Mouse (Mus musculus) hindbrain, embryonic 12.5 days (tissue): ENCODE data around the gene Trp73. TPM values are rescaled to one million over a fixed set of nuclear protein-coding genes. Genes with fewer than 3 reads are reported as not detected.
A peak's percentile ranks its signal among the peaks of the same experiment; 100 is the strongest.

Experiments used
- ATAC-seq: fragments of 200-750 bp; cut with Nextera tagmentation; 2 replicates; pipeline ENCODE4 v1.8.0; 2017; ENCODE audit warnings: moderate TSS enrichment; ENCODE audit not compliant: low FRiP score
- H3K27ac ChIP-seq: fragments of 300-500 bp; sonication (generic); 2 replicates; pipeline ENCODE4 v1.5.1; 2016; ENCODE audit warnings: mild to moderate bottlenecking
- H3K27me3 ChIP-seq: fragments of 300-500 bp; sonication (generic); 2 replicates; pipeline ENCODE4 v1.6.1; 2016; ENCODE audit warnings: mild to moderate bottlenecking
- H3K36me3 ChIP-seq: fragments of 300-500 bp; sonication (generic); 2 replicates; pipeline ENCODE4 v1.6.1; 2016; ENCODE audit warnings: mild to moderate bottlenecking
- H3K4me1 ChIP-seq: fragments of 300-500 bp; sonication (generic); 2 replicates; pipeline ENCODE4 v1.6.1; 2016
- H3K4me2 ChIP-seq: fragments of 300-500 bp; sonication (generic); replicated peaks from 2 replicates; pipeline ENCODE4 v1.6.1; 2016; ENCODE audit warnings: mild to moderate bottlenecking
- H3K4me3 ChIP-seq: fragments of 300-500 bp; sonication (generic); 2 replicates; pipeline ENCODE4 v1.5.1; 2016; ENCODE audit warnings: mild to moderate bottlenecking
- H3K9ac ChIP-seq: fragments of 300-500 bp; sonication (generic); 2 replicates; pipeline ENCODE4 v1.6.1; 2016; ENCODE audit warnings: mild to moderate bottlenecking, moderate library complexity
- H3K9me3 ChIP-seq: fragments of 300-500 bp; sonication (generic); replicated peaks from 2 replicates; pipeline ENCODE4 v1.6.1; 2016; ENCODE audit warnings: mild to moderate bottlenecking
- WGBS: fragments of 180-500 bp; shearing (Covaris S2); methylation state at CpG from one replicate; pipeline ENCODE4 v1.1.7; 2016; 5-methylcytosine and 5-hydroxymethylcytosine counted together
- polyA plus RNA-seq: library from polyadenylated mRNA; unstranded; fragments of >200 nt; fragmentation: Nextera tagmentation; extraction: Ambion mirVana; gene quantifications from 2 replicates; pipeline ENCODE4 v1.2.1, GENCODE M21; 2016

Gene Trp73
- polyA plus RNA-seq, 1 experiment from 2014 or later, result 1.7 TPM

GRCm38 (mm10) chr4:154119208-154119607, 20.8 kb downstream of the Trp73 start:
- Histone ChIP-seq H3K9me3 (no peaks in the 10 kb centered on the region), H3K4me2 (no peak overlapping the region), H3K4me1 (no peaks in the 10 kb centered on the region), H3K9ac (no peak overlapping the region), H3K4me3 (no peak overlapping the region), H3K36me3 (no peaks in the 10 kb centered on the region), H3K27ac (no peak overlapping the region), H3K27me3 (peaks cover 8% of the 10 kb centered on the region; the same call in 1 of the 2 replicates)
- 80% methylated on average over 9 of the region's 9 CpGs for WGBS
- ATAC-seq, result no peak

- H3K9ac ChIP-seq, result no peak overlapping the region
- no peak overlapping the region for H3K4me2 ChIP-seq
- no peaks in the 10 kb centered on the region for H3K36me3 ChIP-seq
- H3K9me3 ChIP-seq, result no peaks in the 10 kb centered on the region
- H3K27me3 ChIP-seq, result peaks cover 8% of the 10 kb centered on the region; the same call in 1 of the 2 replicates
- no peaks in the 10 kb centered on the region for H3K4me1 ChIP-seq
- ATAC-seq, result no peak
- no peak overlapping the region for H3K27ac ChIP-seq
- 65% methylated on average over 9 of the region's 9 CpGs for WGBS
- no peak overlapping the region for H3K4me3 ChIP-seq
These were observed 21.2 kb downstream of the Trp73 start for GRCm38 (mm10) chr4:154118782-154119181.

- no peak for ATAC-seq
- 45% methylated on average over 7 of the region's 7 CpGs for WGBS
- Histone ChIP-seq H3K9me3 (no peaks in the 10 kb centered on the region), H3K9ac (no peak overlapping the region), H3K36me3 (no peaks in the 10 kb centered on the region), H3K4me1 (no peaks in the 10 kb centered on the region), H3K27me3 (no peaks in the 10 kb centered on the region), H3K27ac (no peak overlapping the region), H3K4me3 (no peak overlapping the region), H3K4me2 (no peak overlapping the region)
These were observed 23.6 kb downstream of the Trp73 start for GRCm38 (mm10) chr4:154116421-154116820.

- Histone ChIP-seq H3K27me3 (peaks cover 22% of the 10 kb centered on the region; the same call in 1 of the 2 replicates), H3K4me1 (peaks cover 5% of the 10 kb centered on the region), H3K9me3 (no peaks in the 10 kb centered on the region), H3K27ac (no peak overlapping the region), H3K4me3 (no peak overlapping the region), H3K4me2 (no peak overlapping the region), H3K9ac (no peak overlapping the region), H3K36me3 (no peaks in the 10 kb centered on the region)
- 82% methylated on average over 11 of the region's 11 CpGs for WGBS
- ATAC-seq, result no peak
These were observed 30.2 kb downstream of the Trp73 start for GRCm38 (mm10) chr4:154109850-154110243.

GRCm38 (mm10) chr4:154109216-154109849, 30.7 kb downstream of the Trp73 start:
- Histone ChIP-seq H3K9me3 (no peaks in the 10 kb centered on the region), H3K36me3 (no peaks in the 10 kb centered on the region), H3K4me3 (no peak overlapping the region), H3K27ac (no peak overlapping the region), H3K4me2 (no peak overlapping the region), H3K27me3 (peaks cover 28% of the 10 kb centered on the region; the same call in 1 of the 2 replicates), H3K9ac (no peak overlapping the region), H3K4me1 (peaks cover 5% of the 10 kb centered on the region)
- no peak for ATAC-seq
- 64% methylated on average over 18 of the region's 18 CpGs for WGBS

- Histone ChIP-seq H3K9ac (no peak overlapping the region), H3K4me1 (peaks cover 5% of the 10 kb centered on the region), H3K9me3 (no peaks in the 10 kb centered on the region), H3K4me3 (no peak overlapping the region), H3K36me3 (no peaks in the 10 kb centered on the region), H3K4me2 (no peak overlapping the region), H3K27me3 (peaks cover 48% of the 10 kb centered on the region), H3K27ac (no peak overlapping the region)
- WGBS, result 78% methylated on average over 13 of the region's 13 CpGs
- no peak for ATAC-seq
These were observed 33.4 kb downstream of the Trp73 start for GRCm38 (mm10) chr4:154106497-154107061.

- 27% methylated on average over 20 of the region's 20 CpGs for WGBS
- Histone ChIP-seq H3K27ac (no peak overlapping the region), H3K4me3 (no peak overlapping the region; the same call in 1 of the 2 replicates), H3K9ac (no peak overlapping the region), H3K36me3 (no peaks in the 10 kb centered on the region), H3K9me3 (no peaks in the 10 kb centered on the region), H3K4me2 (peak overlapping the region; percentile 35), H3K27me3 (peaks cover 58% of the 10 kb centered on the region), H3K4me1 (peaks cover 5% of the 10 kb centered on the region)
- ATAC-seq, result peak; percentile 54; the same call in 1 of the 2 replicates
These were observed 34.5 kb downstream of the Trp73 start for GRCm38 (mm10) chr4:154105381-154106001.

- H3K9ac ChIP-seq, result no peak overlapping the region
- no peak for ATAC-seq
- peaks cover 60% of the 10 kb centered on the region for H3K27me3 ChIP-seq
- H3K27ac ChIP-seq, result no peak overlapping the region
- H3K9me3 ChIP-seq, result no peaks in the 10 kb centered on the region
- no peak overlapping the region for H3K4me3 ChIP-seq
- no peaks in the 10 kb centered on the region for H3K36me3 ChIP-seq
- H3K4me2 ChIP-seq, result no peak overlapping the region
- whole genome bisulfite sequencing, result 89% methylated on average over 10 of the region's 10 CpGs
- peaks cover 8% of the 10 kb centered on the region for H3K4me1 ChIP-seq
These were observed 36.1 kb downstream of the Trp73 start for GRCm38 (mm10) chr4:154103912-154104311.

GRCm38 (mm10) chr4:154103386-154103785, 36.6 kb downstream of the Trp73 start:
- peaks cover 60% of the 10 kb centered on the region for H3K27me3 ChIP-seq
- peaks cover 8% of the 10 kb centered on the region for H3K4me1 ChIP-seq
- 80% methylated on average over 8 of the region's 8 CpGs for WGBS
- no peak overlapping the region for H3K9ac ChIP-seq
- H3K36me3 ChIP-seq, result no peaks in the 10 kb centered on the region
- no peak for ATAC-seq
- no peaks in the 10 kb centered on the region for H3K9me3 ChIP-seq
- H3K27ac ChIP-seq, result no peak overlapping the region
- no peak overlapping the region for H3K4me2 ChIP-seq
- H3K4me3 ChIP-seq, result no peak overlapping the region

- peaks cover 52% of the 10 kb centered on the region for H3K27me3 ChIP-seq
- H3K36me3 ChIP-seq, result no peaks in the 10 kb centered on the region
- no peak overlapping the region for H3K27ac ChIP-seq
- no peak for ATAC-seq
- H3K9ac ChIP-seq, result no peak overlapping the region
- WGBS, result 52% methylated on average over 7 of the region's 7 CpGs
- H3K4me1 ChIP-seq, result peaks cover 9% of the 10 kb centered on the region; the same call in 1 of the 2 replicates
- no peak overlapping the region for H3K4me3 ChIP-seq
- no peak overlapping the region for H3K4me2 ChIP-seq
- H3K9me3 ChIP-seq, result no peaks in the 10 kb centered on the region
These were observed 40.6 kb downstream of the Trp73 start for GRCm38 (mm10) chr4:154099361-154099760.

- H3K9ac ChIP-seq, result no peak overlapping the region
- peaks cover 27% of the 10 kb centered on the region for H3K27me3 ChIP-seq
- no peak for ATAC-seq
- no peak overlapping the region for H3K4me2 ChIP-seq
- H3K9me3 ChIP-seq, result no peaks in the 10 kb centered on the region
- no peak overlapping the region for H3K27ac ChIP-seq
- no peaks in the 10 kb centered on the region for H3K36me3 ChIP-seq
- H3K4me1 ChIP-seq, result peaks cover 9% of the 10 kb centered on the region; the same call in 1 of the 2 replicates
- 29% methylated on average over 6 of the region's 6 CpGs for whole genome bisulfite sequencing
- no peak overlapping the region for H3K4me3 ChIP-seq
These were observed 43.9 kb downstream of the Trp73 start for GRCm38 (mm10) chr4:154096111-154096510.

- H3K4me1 ChIP-seq, result peaks cover 6% of the 10 kb centered on the region; the same call in 1 of the 2 replicates
- WGBS, result 24% methylated on average over 9 of the region's 9 CpGs
- H3K4me2 ChIP-seq, result no peak overlapping the region
- H3K9ac ChIP-seq, result no peak overlapping the region
- no peaks in the 10 kb centered on the region for H3K36me3 ChIP-seq
- H3K27ac ChIP-seq, result no peak overlapping the region
- H3K4me3 ChIP-seq, result no peak overlapping the region
- peaks cover 20% of the 10 kb centered on the region; the same call in 1 of the 2 replicates for H3K27me3 ChIP-seq
- no peaks in the 10 kb centered on the region for H3K9me3 ChIP-seq
- no peak for ATAC-seq
These were observed 46.8 kb downstream of the Trp73 start for GRCm38 (mm10) chr4:154093210-154093609.
